Mouse (Mus musculus): ENCODE measurements at regions not wholly inside any gene's neighbourhood (a gene's known extent, or its start where the extent isn't known, plus 50 kb on each side); places are given as distances from the start of the nearest gene placed in this dataset.

- Histone ChIP-seq H3K9ac (no peak overlapping the region), H3K4me1 (peaks cover 8% of the 10 kb centered on the region; the same call in 1 of the 2 replicates), H3K9me3 (no peaks in the 10 kb centered on the region), H3K36me3 (no peaks in the 10 kb centered on the region), H3K27me3 (no peaks in the 10 kb centered on the region), H3K27ac (no peak overlapping the region), H3K4me3 (no peak overlapping the region), H3K4me2 (no peak overlapping the region)
- WGBS, result 33% methylated on average over 1 of the region's 1 CpGs
- no peak for ATAC-seq (ENCODE audit: borderline replicate concordance, extremely low read depth, low FRiP score, low TSS enrichment)
Measured at GRCm38 (mm10) chr14:45714311-45714710, 56.4 kb upstream of the Ddhd1 start.

- Histone ChIP-seq H3K27ac (no peak overlapping the region), H3K9ac (no peak overlapping the region), H3K27me3 (no peaks in the 10 kb centered on the region), H3K4me2 (no peak overlapping the region), H3K4me3 (no peak overlapping the region), H3K4me1 (peaks cover 8% of the 10 kb centered on the region; the same call in 1 of the 2 replicates), H3K9me3 (no peaks in the 10 kb centered on the region), H3K36me3 (no peaks in the 10 kb centered on the region)
- ATAC-seq (ENCODE audit: borderline replicate concordance, extremely low read depth, low FRiP score, low TSS enrichment), result no peak
Measured at GRCm38 (mm10) chr14:45714786-45715185, 56.8 kb upstream of the Ddhd1 start.

- Histone ChIP-seq H3K4me1 (peaks cover 8% of the 10 kb centered on the region; the same call in 1 of the 2 replicates), H3K27me3 (no peaks in the 10 kb centered on the region), H3K9me3 (no peaks in the 10 kb centered on the region), H3K27ac (no peak overlapping the region), H3K36me3 (no peaks in the 10 kb centered on the region), H3K9ac (no peak overlapping the region), H3K4me3 (no peak overlapping the region), H3K4me2 (no peak overlapping the region)
- 29% methylated on average over 1 of the region's 1 CpGs for WGBS
- ATAC-seq (ENCODE audit: borderline replicate concordance, extremely low read depth, low FRiP score, low TSS enrichment), result no peak
Measured at GRCm38 (mm10) chr14:45716100-45716499, 58.2 kb upstream of the Ddhd1 start.

- ATAC-seq (ENCODE audit: borderline replicate concordance, extremely low read depth, low FRiP score, low TSS enrichment), result no peak
- no peaks in the 10 kb centered on the region for H3K36me3 ChIP-seq
- 61% methylated on average over 6 of the region's 6 CpGs for WGBS
- H3K9me3 ChIP-seq, result no peaks in the 10 kb centered on the region
- no peaks in the 10 kb centered on the region for H3K27me3 ChIP-seq
- no peak overlapping the region for H3K4me3 ChIP-seq
- H3K4me2 ChIP-seq, result no peak overlapping the region
- no peaks in the 10 kb centered on the region for H3K4me1 ChIP-seq
- H3K27ac ChIP-seq, result no peak overlapping the region
- H3K9ac ChIP-seq, result no peak overlapping the region
Measured at GRCm38 (mm10) chr14:45722887-45723286, 64.9 kb upstream of the Ddhd1 start.

- Histone ChIP-seq H3K9ac (no peak overlapping the region), H3K4me2 (no peak overlapping the region), H3K9me3 (no peaks in the 10 kb centered on the region), H3K36me3 (no peaks in the 10 kb centered on the region), H3K4me1 (no peaks in the 10 kb centered on the region), H3K4me3 (no peak overlapping the region), H3K27ac (no peak overlapping the region), H3K27me3 (no peaks in the 10 kb centered on the region)
- ATAC-seq (ENCODE audit: borderline replicate concordance, extremely low read depth, low FRiP score, low TSS enrichment), result no peak
- 94% methylated on average over 2 of the region's 2 CpGs for whole genome bisulfite sequencing
Measured at GRCm38 (mm10) chr14:45724341-45724740, 66.4 kb upstream of the Ddhd1 start.

- no peak for ATAC-seq (ENCODE audit: borderline replicate concordance, extremely low read depth, low FRiP score, low TSS enrichment)
- no peaks in the 10 kb centered on the region for H3K4me1 ChIP-seq
- WGBS, result 67% methylated on average over 10 of the region's 10 CpGs
- H3K4me2 ChIP-seq, result no peak overlapping the region
- H3K36me3 ChIP-seq, result no peaks in the 10 kb centered on the region
- no peak overlapping the region for H3K4me3 ChIP-seq
- H3K27ac ChIP-seq, result no peak overlapping the region
- no peaks in the 10 kb centered on the region for H3K9me3 ChIP-seq
- no peaks in the 10 kb centered on the region for H3K27me3 ChIP-seq
- H3K9ac ChIP-seq, result no peak overlapping the region
Measured at GRCm38 (mm10) chr14:45734530-45735410, 76.8 kb upstream of the Ddhd1 start.

- Histone ChIP-seq H3K9ac (no peak overlapping the region), H3K27ac (no peak overlapping the region), H3K4me3 (no peak overlapping the region), H3K36me3 (no peaks in the 10 kb centered on the region), H3K27me3 (no peaks in the 10 kb centered on the region), H3K4me1 (no peaks in the 10 kb centered on the region), H3K9me3 (no peaks in the 10 kb centered on the region), H3K4me2 (no peak overlapping the region)
- WGBS, result 61% methylated on average over 2 of the region's 2 CpGs
- no peak for ATAC-seq (ENCODE audit: borderline replicate concordance, extremely low read depth, low FRiP score, low TSS enrichment)
Measured at GRCm38 (mm10) chr14:45737966-45738365, 80.0 kb upstream of the Ddhd1 start.

GRCm38 (mm10) chr14:45739638-45740037 is 81.7 kb upstream of the Ddhd1 start:
- H3K9me3 ChIP-seq, result no peaks in the 10 kb centered on the region
- no peak for ATAC-seq (ENCODE audit: borderline replicate concordance, extremely low read depth, low FRiP score, low TSS enrichment)
- H3K4me1 ChIP-seq, result no peaks in the 10 kb centered on the region
- H3K27ac ChIP-seq, result no peak overlapping the region
- no peaks in the 10 kb centered on the region for H3K36me3 ChIP-seq
- H3K4me2 ChIP-seq, result no peak overlapping the region
- H3K27me3 ChIP-seq, result no peaks in the 10 kb centered on the region
- no peak overlapping the region for H3K9ac ChIP-seq
- H3K4me3 ChIP-seq, result no peak overlapping the region

GRCm38 (mm10) chr14:45740662-45741061 is 82.7 kb upstream of the Ddhd1 start:
- Histone ChIP-seq H3K4me1 (no peaks in the 10 kb centered on the region), H3K4me3 (no peak overlapping the region), H3K36me3 (no peaks in the 10 kb centered on the region), H3K9me3 (no peaks in the 10 kb centered on the region), H3K9ac (no peak overlapping the region), H3K4me2 (no peak overlapping the region), H3K27me3 (no peaks in the 10 kb centered on the region), H3K27ac (no peak overlapping the region)
- ATAC-seq (ENCODE audit: borderline replicate concordance, extremely low read depth, low FRiP score, low TSS enrichment), result no peak
- 25% methylated on average over 3 of the region's 3 CpGs for WGBS

GRCm38 (mm10) chr14:45746176-45746575 is 88.2 kb upstream of the Ddhd1 start:
- no peaks in the 10 kb centered on the region for H3K4me1 ChIP-seq
- ATAC-seq (ENCODE audit: borderline replicate concordance, extremely low read depth, low FRiP score, low TSS enrichment), result no peak
- no peaks in the 10 kb centered on the region for H3K27me3 ChIP-seq
- H3K27ac ChIP-seq, result no peak overlapping the region
- WGBS, result 85% methylated on average over 5 of the region's 5 CpGs
- H3K4me3 ChIP-seq, result no peak overlapping the region
- H3K4me2 ChIP-seq, result no peak overlapping the region
- no peaks in the 10 kb centered on the region for H3K36me3 ChIP-seq
- no peak overlapping the region for H3K9ac ChIP-seq
- no peaks in the 10 kb centered on the region for H3K9me3 ChIP-seq

GRCm38 (mm10) chr14:45757376-45757775 is 99.4 kb upstream of the Ddhd1 start:
- H3K36me3 ChIP-seq, result no peaks in the 10 kb centered on the region
- H3K27ac ChIP-seq, result no peak overlapping the region
- H3K9me3 ChIP-seq, result no peaks in the 10 kb centered on the region
- H3K9ac ChIP-seq, result no peak overlapping the region
- H3K4me2 ChIP-seq, result no peak overlapping the region
- no peaks in the 10 kb centered on the region for H3K4me1 ChIP-seq
- 0% methylated on average over 1 of the region's 1 CpGs for WGBS
- ATAC-seq (ENCODE audit: borderline replicate concordance, extremely low read depth, low FRiP score, low TSS enrichment), result no peak
- no peaks in the 10 kb centered on the region for H3K27me3 ChIP-seq
- no peak overlapping the region for H3K4me3 ChIP-seq

- H3K27ac ChIP-seq, result no peak overlapping the region
- H3K4me1 ChIP-seq, result no peaks in the 10 kb centered on the region
- H3K4me2 ChIP-seq, result no peak overlapping the region
- H3K27me3 ChIP-seq, result no peaks in the 10 kb centered on the region
- H3K4me3 ChIP-seq, result no peak overlapping the region
- no peaks in the 10 kb centered on the region for H3K9me3 ChIP-seq
- no peaks in the 10 kb centered on the region for H3K36me3 ChIP-seq
- no peak overlapping the region for H3K9ac ChIP-seq
- no peak for ATAC-seq (ENCODE audit: borderline replicate concordance, extremely low read depth, low FRiP score, low TSS enrichment)
- 92% methylated on average over 16 of the region's 16 CpGs for WGBS
Measured at GRCm38 (mm10) chr14:45760890-45761680, 103.1 kb upstream of the Ddhd1 start.

Data from lung, embryonic 15.5 days (tissue).